Mouse (Mus musculus) liver, postnatal 0 days (tissue): ENCODE data around the gene Klhl7. TPM values are rescaled to one million over a fixed set of nuclear protein-coding genes. Genes with fewer than 3 reads are reported as not detected.

ENCODE experiments used
- ATAC-seq: fragments of 200-750 bp; cut with Nextera tagmentation; 2 replicates; pipeline ENCODE4 v1.8.0; 2017; ENCODE audit warnings: mild to moderate bottlenecking, moderate library complexity
- DNase-seq: peaks from one replicate; pipeline ENCODE4 v3.0.0-alpha.2; 2016
- H3K27ac ChIP-seq: fragments of 300-500 bp; sonication (generic); 2 replicates; pipeline ENCODE4 v1.5.1; 2014; ENCODE audit warnings: antibody characterized with exemption, moderate library complexity, mild to moderate bottlenecking, low read depth
- H3K27me3 ChIP-seq: fragments of 300-500 bp; sonication (generic); 2 replicates; pipeline ENCODE4 v1.6.1; 2014; ENCODE audit warnings: low read length, control low read depth, mixed read lengths; ENCODE audit not compliant: insufficient read depth
- H3K36me3 ChIP-seq: fragments of 300-500 bp; sonication (generic); replicated peaks from 2 replicates; pipeline ENCODE4 v1.6.1; 2014; ENCODE audit warnings: mild to moderate bottlenecking, control low read depth, low read length, moderate library complexity, mixed read lengths; ENCODE audit not compliant: insufficient read depth
- H3K4me1 ChIP-seq: fragments of 300-500 bp; sonication (generic); 2 replicates; pipeline ENCODE4 v1.6.1; 2014; ENCODE audit warnings: antibody characterized with exemption, mild to moderate bottlenecking, control low read depth; ENCODE audit not compliant: insufficient read depth
- H3K4me2 ChIP-seq: fragments of 300-500 bp; sonication (generic); 2 replicates; pipeline ENCODE4 v1.6.1; 2014; ENCODE audit warnings: low read depth, mild to moderate bottlenecking, low read length, moderate library complexity, mixed read lengths
- H3K4me3 ChIP-seq: fragments of 300-500 bp; sonication (generic); 2 replicates; pipeline ENCODE4 v1.5.1; 2014; ENCODE audit warnings: low read depth, low read length
- H3K9ac ChIP-seq: fragments of 300-500 bp; sonication (generic); replicated peaks from 2 replicates; pipeline ENCODE4 v1.6.1; 2014; ENCODE audit warnings: mild to moderate bottlenecking, moderate library complexity
- H3K9me3 ChIP-seq: fragments of 300-500 bp; sonication (generic); 2 replicates; pipeline ENCODE4 v1.6.1; 2016; ENCODE audit warnings: mild to moderate bottlenecking, control low read depth, low read length, mixed read lengths
- CTCF ChIP-seq: sonication (generic); IDR thresholded peaks from 2 replicates; pipeline ENCODE4 v1.5.1; 2016; ENCODE audit warnings: antibody characterized with exemption, low read depth
- EP300 ChIP-seq: IDR thresholded peaks from 2 replicates; pipeline ENCODE4 v1.6.1; 2016; ENCODE audit warnings: antibody characterized with exemption, low read depth, mild to moderate bottlenecking
- WGBS: fragments of 180-500 bp; shearing (Covaris S2); extraction: QIAGEN DNeasy Blood & Tissue Kit; methylation state at CpG from one replicate; pipeline ENCODE4 v1.1.7; 2014; ENCODE audit not compliant: insufficient replicate concordance; 5-methylcytosine and 5-hydroxymethylcytosine counted together
- polyA plus RNA-seq: library from polyadenylated mRNA; unstranded; fragments of >200 nt; fragmentation: Nextera tagmentation; extraction: Ambion mirVana; gene quantifications from 2 replicates; pipeline ENCODE4 v1.2.1, GENCODE M21; 2015

Klhl7 gene
- polyA plus RNA-seq, 1 experiment from 2014 or later: 12.3 TPM

GRCm38 (mm10) chr5:24146964-24147363 lies 46.6 kb downstream of the Klhl7 start:
- peaks cover 47% of the 10 kb centered on the region for H3K36me3 ChIP-seq
- 82% methylated on average over 5 of the region's 5 CpGs for WGBS

GRCm38 (mm10) chr5:24152199-24152598 lies 51.8 kb downstream of the Klhl7 start:
- ATAC-seq (peak; percentile 88), DNase-seq (no peak)
- Histone ChIP-seq H3K4me3 (no peak overlapping the region), H3K9me3 (no peaks in the 10 kb centered on the region), H3K27ac (no peak overlapping the region), H3K36me3 (peaks cover 26% of the 10 kb centered on the region), H3K4me1 (no peaks in the 10 kb centered on the region), H3K27me3 (no peaks in the 10 kb centered on the region), H3K9ac (no peak overlapping the region), H3K4me2 (no peak overlapping the region)
- TF ChIP-seq EP300 (no peak), CTCF (no peak)

More at GRCm38 (mm10) chr5:24146964-24147363, 46.6 kb downstream of the Klhl7 start:
- H3K4me3 ChIP-seq: no peak overlapping the region
- TF ChIP-seq CTCF (no peak), EP300 (no peak)
- H3K4me2 ChIP-seq: no peak overlapping the region
- DNase-seq (no peak), ATAC-seq (no peak)
- H3K27ac ChIP-seq: no peak overlapping the region
- H3K9ac ChIP-seq: no peak overlapping the region
- H3K9me3 ChIP-seq: no peaks in the 10 kb centered on the region
- no peaks in the 10 kb centered on the region for H3K27me3 ChIP-seq
- no peaks in the 10 kb centered on the region for H3K4me1 ChIP-seq

DNA sequence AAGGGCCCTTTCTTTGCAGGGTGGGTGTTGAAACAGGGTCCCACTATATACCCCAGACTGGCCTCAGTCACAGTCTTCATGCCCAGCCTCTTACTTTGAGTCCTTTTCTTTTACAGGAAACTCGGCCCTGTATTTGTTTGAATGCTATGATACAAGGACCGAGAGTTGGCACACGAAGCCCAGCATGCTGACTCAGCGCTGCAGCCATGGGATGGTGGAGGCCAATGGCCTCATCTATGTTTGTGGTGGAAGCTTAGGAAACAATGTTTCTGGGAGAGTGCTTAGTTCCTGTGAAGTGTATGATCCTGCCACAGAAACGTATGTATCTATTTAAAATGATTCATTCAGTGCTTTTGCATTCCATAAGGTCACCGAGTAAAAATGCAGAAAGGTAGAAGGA lies 56.4 kb downstream of the Klhl7 start:
- TF ChIP-seq CTCF: no peak
- no peak for TF ChIP-seq EP300
- Histone ChIP-seq H3K9ac (no peak overlapping the region), H3K36me3 (peaks cover 24% of the 10 kb centered on the region; the same call in 1 of the 2 replicates), H3K4me1 (no peaks in the 10 kb centered on the region), H3K9me3 (no peaks in the 10 kb centered on the region), H3K4me2 (no peak overlapping the region), H3K27me3 (no peaks in the 10 kb centered on the region), H3K27ac (no peak overlapping the region), H3K4me3 (no peak overlapping the region)
- no peak for ATAC-seq
- 90% methylated on average over 6 of the region's 6 CpGs for WGBS
- no peak for DNase-seq

DNA sequence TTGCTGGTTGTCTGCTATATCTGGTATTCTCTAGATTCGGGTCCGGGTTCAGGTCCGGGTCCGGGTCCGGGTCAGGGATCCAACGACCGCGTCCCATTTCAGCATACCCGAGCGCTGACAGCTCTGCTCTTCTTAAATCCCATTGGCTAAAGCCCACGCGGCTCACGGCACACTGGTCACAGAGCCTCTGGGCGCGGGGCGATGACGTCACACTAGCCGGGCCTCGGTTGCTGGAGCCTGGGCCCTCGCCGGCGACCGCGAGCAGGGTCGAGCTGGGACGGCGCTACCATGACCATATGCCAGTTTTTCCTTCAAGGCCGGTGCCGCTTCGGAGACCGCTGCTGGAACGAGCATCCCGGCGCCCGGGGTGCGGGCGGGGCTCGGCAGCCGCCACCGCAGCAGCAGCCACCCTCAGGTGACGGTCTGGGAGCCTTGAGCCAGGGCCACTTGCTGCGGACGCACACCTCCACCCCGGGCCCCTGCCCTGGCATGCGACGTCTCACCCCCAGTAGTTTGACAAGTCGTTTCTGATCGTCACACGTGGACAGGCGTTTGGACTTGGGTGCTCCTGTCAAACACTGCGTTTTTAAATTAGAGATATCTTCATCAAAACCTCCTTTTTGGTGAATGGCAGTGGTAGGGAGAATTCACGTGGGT lies 64.5 kb downstream of the Klhl7 start, which contains the start of gene Nupl2:
Gene Nupl2 (plus strand): TSS at position 175 of the 657 bp plus-strand sequence.
- Histone ChIP-seq H3K27me3 (no peaks in the 10 kb centered on the region), H3K4me2 (peak within 1 kb of the TSS; percentile 87), H3K9me3 (no peaks in the 10 kb centered on the region), H3K4me3 (peak within 1 kb of the TSS; percentile 73), H3K27ac (peak within 1 kb of the TSS; percentile 69), H3K4me1 (peaks cover 10% of the 10 kb centered on the region), H3K9ac (peak within 1 kb of the TSS; percentile 97), H3K36me3 (peaks cover 10% of the 10 kb centered on the region)
- TF ChIP-seq CTCF (no peak), EP300 (no peak)
- DNase-seq (peak; percentile 96), ATAC-seq (peak; percentile 99)
- WGBS: under 1% methylated on average over 43 of the region's 52 CpGs

- TF ChIP-seq CTCF (peak; percentile 35), EP300 (no peak)
- WGBS: 49% methylated on average over 5 of the region's 5 CpGs
- ATAC-seq: no peak
- Histone ChIP-seq H3K9me3 (no peaks in the 10 kb centered on the region), H3K36me3 (peaks cover 12% of the 10 kb centered on the region), H3K9ac (no peak overlapping the region), H3K27ac (no peak overlapping the region), H3K4me2 (no peak overlapping the region), H3K4me1 (peaks cover 10% of the 10 kb centered on the region), H3K27me3 (no peaks in the 10 kb centered on the region), H3K4me3 (no peak overlapping the region)
- DNase-seq: no peak
These were observed 66.9 kb downstream of the Klhl7 start for GRCm38 (mm10) chr5:24167263-24167662.

- H3K9me3 ChIP-seq: no peaks in the 10 kb centered on the region
- H3K27me3 ChIP-seq: no peaks in the 10 kb centered on the region
- H3K9ac ChIP-seq: no peak overlapping the region
- DNase-seq: no peak
- no peak overlapping the region for H3K27ac ChIP-seq
- 91% methylated on average over 6 of the region's 6 CpGs for WGBS
- no peak overlapping the region for H3K4me3 ChIP-seq
- no peak overlapping the region for H3K4me2 ChIP-seq
- ATAC-seq: no peak
- peaks cover 20% of the 10 kb centered on the region for H3K36me3 ChIP-seq
- TF ChIP-seq EP300 (no peak), CTCF (no peak)
- H3K4me1 ChIP-seq: peaks cover 8% of the 10 kb centered on the region
These were observed 69.5 kb downstream of the Klhl7 start for GRCm38 (mm10) chr5:24169881-24170280.
